Mouse (Mus musculus): ENCODE measurements around the gene Ldlrad2. TPM values are rescaled to one million over a fixed set of nuclear protein-coding genes. Genes with fewer than 3 reads are reported as not detected.

The Ldlrad2 gene
- polyA plus RNA-seq, 1 experiment from 2014 or later = not detected

DNA sequence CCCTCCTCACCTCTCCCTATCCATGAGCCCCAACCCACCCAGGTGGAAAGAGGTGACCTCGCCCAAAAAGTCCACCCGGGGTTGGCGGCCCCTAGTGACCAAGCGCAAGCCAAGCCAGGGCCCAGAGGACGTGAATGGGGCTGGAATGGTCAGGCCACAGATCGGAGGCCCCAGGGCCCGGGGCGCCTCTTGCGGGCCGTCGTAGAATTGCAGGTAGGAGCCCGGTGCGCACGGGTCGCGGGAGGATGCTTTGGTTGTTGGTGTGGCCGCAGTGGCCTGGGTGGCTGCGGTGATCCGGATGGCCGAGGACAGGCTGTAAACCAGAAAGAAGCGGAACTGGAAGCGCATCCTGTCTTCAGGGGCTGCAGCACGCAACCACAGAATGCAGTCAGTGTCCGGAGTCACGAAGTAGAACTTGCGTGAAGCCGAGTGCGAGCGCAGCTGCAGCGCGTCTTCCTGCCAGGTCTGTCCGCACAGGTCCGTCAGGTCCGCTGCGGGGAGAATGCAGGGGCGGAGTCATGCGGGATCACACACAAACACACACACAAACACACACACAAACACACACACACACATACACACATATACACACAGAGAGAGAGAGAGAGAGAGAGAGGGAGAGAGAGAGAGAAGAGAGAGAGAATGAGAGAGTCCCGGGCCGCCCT is 3.9 kb upstream of the Ldlrad2 start:
- no peak for ATAC-seq (ENCODE audit: insufficient read depth, low FRiP score, low TSS enrichment)
- peaks cover 5% of the 10 kb centered on the region; the same call in 1 of the 2 replicates for H3K27me3 ChIP-seq (ENCODE audit: control insufficient read depth, insufficient read depth, low read length)
- H3K4me1 ChIP-seq (ENCODE audit: control insufficient read depth, insufficient read depth, low read length) = no peaks in the 10 kb centered on the region
- no peaks in the 10 kb centered on the region for H3K36me3 ChIP-seq (ENCODE audit: control insufficient read depth, insufficient read depth, low read length)
- peak overlapping the region; percentile 29 for H3K4me3 ChIP-seq (ENCODE audit: low read depth, low read length)
- H3K27ac ChIP-seq (ENCODE audit: low read depth, low read length) = no peak overlapping the region
- peak overlapping the region; percentile 65 for H3K4me2 ChIP-seq (ENCODE audit: low read depth)
- H3K9me3 ChIP-seq (ENCODE audit: control insufficient read depth, low read length) = no peaks in the 10 kb centered on the region
- DNase-seq (ENCODE audit: low spot score) = peak; percentile 77
- 5% methylated on average over 39 of the region's 39 CpGs for whole genome bisulfite sequencing
- peak overlapping the region; percentile 32; the same call in 1 of the 2 replicates for H3K9ac ChIP-seq (ENCODE audit: low read length)

DNA sequence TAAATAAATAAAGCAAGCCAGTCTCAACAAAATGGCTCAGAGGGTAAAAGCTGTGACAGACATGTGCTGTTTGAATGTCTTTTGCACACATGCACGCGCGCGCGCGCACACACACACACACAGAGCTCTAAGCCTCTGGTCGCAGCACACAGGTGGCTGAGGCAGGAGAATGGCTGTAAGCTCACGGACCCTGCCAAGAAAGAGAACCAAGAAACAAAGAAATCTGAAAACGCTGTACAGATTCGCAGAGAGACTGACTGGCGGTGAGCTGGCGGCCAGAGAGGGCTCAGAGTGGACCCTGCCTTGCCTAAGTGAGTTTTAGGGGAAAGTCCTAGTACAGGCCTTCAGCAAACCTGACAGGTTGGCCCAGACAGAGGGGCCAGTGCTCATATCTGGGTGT is 3.1 kb upstream of the Ldlrad2 start:
- DNase-seq (ENCODE audit: low spot score) (no peak), ATAC-seq (ENCODE audit: insufficient read depth, low FRiP score, low TSS enrichment) (no peak)
- H3K9ac ChIP-seq (ENCODE audit: low read length) = no peak overlapping the region
- no peaks in the 10 kb centered on the region for H3K36me3 ChIP-seq (ENCODE audit: control insufficient read depth, insufficient read depth, low read length)
- H3K4me3 ChIP-seq (ENCODE audit: low read depth, low read length) = no peak overlapping the region
- no peaks in the 10 kb centered on the region for H3K9me3 ChIP-seq (ENCODE audit: control insufficient read depth, low read length)
- H3K27me3 ChIP-seq (ENCODE audit: control insufficient read depth, insufficient read depth, low read length) = peaks cover 5% of the 10 kb centered on the region; the same call in 1 of the 2 replicates
- H3K4me1 ChIP-seq (ENCODE audit: control insufficient read depth, insufficient read depth, low read length) = no peaks in the 10 kb centered on the region
- no peak overlapping the region for H3K4me2 ChIP-seq (ENCODE audit: low read depth)
- H3K27ac ChIP-seq (ENCODE audit: low read depth, low read length) = no peak overlapping the region
- 97% methylated on average over 12 of the region's 12 CpGs for WGBS

DNA sequence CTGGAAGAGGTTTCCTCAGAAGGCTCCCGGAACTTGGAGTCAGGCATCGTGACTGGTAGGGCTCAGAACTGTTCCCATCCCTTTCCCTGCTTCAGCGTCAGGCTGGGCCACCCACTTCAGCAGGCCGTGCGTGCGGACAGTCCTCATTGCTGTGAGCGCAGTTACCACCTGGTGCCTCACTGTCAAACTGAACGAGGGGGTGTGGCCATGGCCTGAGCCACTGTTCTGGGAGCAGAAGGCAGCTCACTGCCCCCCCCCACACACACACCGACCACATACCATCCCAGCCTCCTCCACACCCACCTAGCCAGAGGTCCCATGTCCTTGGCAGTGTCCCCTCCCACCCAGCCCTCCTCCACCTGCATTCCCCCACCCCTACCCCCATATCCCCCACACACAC is 4.5 kb downstream of the Ldlrad2 start:
- DNase-seq (ENCODE audit: low spot score) (no peak), ATAC-seq (ENCODE audit: insufficient read depth, low FRiP score, low TSS enrichment) (no peak)
- Histone ChIP-seq H3K27me3 (ENCODE audit: control insufficient read depth, insufficient read depth, low read length) (no peaks in the 10 kb centered on the region), H3K4me1 (ENCODE audit: control insufficient read depth, insufficient read depth, low read length) (no peaks in the 10 kb centered on the region), H3K9me3 (ENCODE audit: control insufficient read depth, low read length) (no peaks in the 10 kb centered on the region), H3K36me3 (ENCODE audit: control insufficient read depth, insufficient read depth, low read length) (0 out of 2 replicates have a peak, but pooled peaks cover 2% of the 10 kb centered on the region), H3K9ac (ENCODE audit: low read length) (no peak overlapping the region), H3K4me2 (ENCODE audit: low read depth) (no peak overlapping the region), H3K27ac (ENCODE audit: low read depth, low read length) (no peak overlapping the region), H3K4me3 (ENCODE audit: low read depth, low read length) (no peak overlapping the region)
- WGBS = 78% methylated on average over 9 of the region's 9 CpGs

DNA sequence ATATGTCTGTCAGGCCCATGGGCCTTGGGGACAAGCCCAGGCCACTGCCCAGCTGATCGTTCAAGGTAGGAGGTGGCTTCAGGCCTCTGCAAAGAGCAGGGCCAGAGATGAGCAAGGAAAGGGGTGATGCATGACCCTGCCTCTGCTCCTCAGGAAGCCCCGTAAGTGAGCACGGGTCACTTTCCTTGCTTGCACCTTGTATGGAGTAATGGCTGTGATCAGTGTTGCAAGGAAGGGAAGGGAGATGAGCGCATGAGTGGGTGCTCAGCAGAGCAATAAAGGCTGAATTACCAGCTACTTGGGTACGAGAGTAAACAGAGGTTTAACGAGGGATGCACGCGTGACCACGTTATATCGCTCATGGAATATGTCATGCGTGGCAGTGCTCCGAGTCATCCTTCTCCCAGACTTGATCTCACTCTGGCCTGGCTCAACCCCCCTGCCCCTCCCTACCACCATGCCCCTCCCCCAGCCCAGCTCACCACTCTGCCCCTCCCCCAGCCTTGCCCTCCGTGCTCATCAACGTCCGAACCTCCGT is 17.6 kb downstream of the Ldlrad2 start:
- DNase-seq (ENCODE audit: low spot score) (no peak), ATAC-seq (ENCODE audit: insufficient read depth, low FRiP score, low TSS enrichment) (no peak)
- Histone ChIP-seq H3K27me3 (ENCODE audit: control insufficient read depth, insufficient read depth, low read length) (no peaks in the 10 kb centered on the region), H3K4me2 (ENCODE audit: low read depth) (no peak overlapping the region), H3K9ac (ENCODE audit: low read length) (no peak overlapping the region), H3K9me3 (ENCODE audit: control insufficient read depth, low read length) (no peaks in the 10 kb centered on the region), H3K36me3 (ENCODE audit: control insufficient read depth, insufficient read depth, low read length) (peaks cover 7% of the 10 kb centered on the region), H3K4me1 (ENCODE audit: control insufficient read depth, insufficient read depth, low read length) (no peaks in the 10 kb centered on the region), H3K4me3 (ENCODE audit: low read depth, low read length) (no peak overlapping the region), H3K27ac (ENCODE audit: low read depth, low read length) (no peak overlapping the region)
- 90% methylated on average over 16 of the region's 16 CpGs for WGBS

DNA sequence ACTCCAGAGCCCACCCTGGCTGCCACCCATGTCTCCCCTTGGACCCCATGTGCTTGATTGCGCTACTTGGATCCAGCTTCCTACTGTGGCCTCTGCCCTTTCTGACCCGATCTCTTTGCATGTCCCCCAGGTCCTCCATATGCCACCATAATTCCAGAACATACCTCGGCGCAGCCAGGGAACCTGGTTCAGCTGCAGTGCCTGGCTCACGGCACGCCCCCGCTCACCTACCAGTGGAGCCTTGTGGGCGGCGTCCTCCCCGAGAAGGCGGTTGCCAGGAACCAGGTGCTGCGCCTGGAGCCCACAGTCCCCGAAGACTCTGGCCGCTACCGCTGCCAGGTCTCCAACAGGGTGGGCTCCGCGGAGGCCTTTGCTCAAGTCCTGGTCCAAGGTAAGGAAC is 20.9 kb downstream of the Ldlrad2 start:
- no peak overlapping the region for H3K4me2 ChIP-seq (ENCODE audit: low read depth)
- H3K27ac ChIP-seq (ENCODE audit: low read depth, low read length) = no peak overlapping the region
- no peak for ATAC-seq (ENCODE audit: insufficient read depth, low FRiP score, low TSS enrichment)
- H3K9me3 ChIP-seq (ENCODE audit: control insufficient read depth, low read length) = no peaks in the 10 kb centered on the region
- H3K36me3 ChIP-seq (ENCODE audit: control insufficient read depth, insufficient read depth, low read length) = peaks cover 10% of the 10 kb centered on the region
- H3K9ac ChIP-seq (ENCODE audit: low read length) = no peak overlapping the region
- no peaks in the 10 kb centered on the region for H3K27me3 ChIP-seq (ENCODE audit: control insufficient read depth, insufficient read depth, low read length)
- no peak overlapping the region for H3K4me3 ChIP-seq (ENCODE audit: low read depth, low read length)
- no peaks in the 10 kb centered on the region for H3K4me1 ChIP-seq (ENCODE audit: control insufficient read depth, insufficient read depth, low read length)
- WGBS = 94% methylated on average over 17 of the region's 17 CpGs
- DNase-seq (ENCODE audit: low spot score) = no peak

DNA sequence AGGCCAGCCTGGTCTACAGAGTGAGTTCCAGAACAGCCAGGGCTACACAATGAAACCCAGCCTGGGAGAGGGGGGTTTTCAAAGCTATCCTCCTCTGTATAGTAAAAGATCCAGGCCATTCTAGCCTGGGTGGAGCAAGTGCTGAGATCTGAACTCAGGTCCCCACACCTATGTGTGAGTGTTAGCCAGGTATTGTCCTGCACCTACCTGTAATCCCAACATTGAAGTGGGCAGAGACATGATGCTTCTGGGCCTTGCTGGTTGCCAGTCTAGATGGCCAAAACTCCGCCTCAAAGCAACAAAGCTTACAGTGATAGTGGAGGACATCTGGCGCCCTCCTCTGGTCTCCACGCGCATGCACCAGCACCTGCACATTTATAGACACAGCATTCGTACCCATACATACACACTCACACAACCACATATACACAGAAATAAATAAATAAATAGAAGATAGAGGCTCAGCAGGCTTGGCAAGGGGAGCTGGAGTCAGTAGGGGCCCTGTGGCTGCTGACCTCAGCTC is 28.3 kb downstream of the Ldlrad2 start:
- H3K27me3 ChIP-seq (ENCODE audit: control insufficient read depth, insufficient read depth, low read length) = no peaks in the 10 kb centered on the region
- H3K4me3 ChIP-seq (ENCODE audit: low read depth, low read length) = no peak overlapping the region
- WGBS = 61% methylated on average over 5 of the region's 5 CpGs
- peak; percentile 66 for DNase-seq (ENCODE audit: low spot score)
- no peaks in the 10 kb centered on the region for H3K9me3 ChIP-seq (ENCODE audit: control insufficient read depth, low read length)
- ATAC-seq (ENCODE audit: insufficient read depth, low FRiP score, low TSS enrichment) = no peak
- no peak overlapping the region for H3K4me2 ChIP-seq (ENCODE audit: low read depth)
- no peak overlapping the region for H3K9ac ChIP-seq (ENCODE audit: low read length)
- no peaks in the 10 kb centered on the region for H3K4me1 ChIP-seq (ENCODE audit: control insufficient read depth, insufficient read depth, low read length)
- no peak overlapping the region for H3K27ac ChIP-seq (ENCODE audit: low read depth, low read length)
- peaks cover 8% of the 10 kb centered on the region for H3K36me3 ChIP-seq (ENCODE audit: control insufficient read depth, insufficient read depth, low read length)

DNA sequence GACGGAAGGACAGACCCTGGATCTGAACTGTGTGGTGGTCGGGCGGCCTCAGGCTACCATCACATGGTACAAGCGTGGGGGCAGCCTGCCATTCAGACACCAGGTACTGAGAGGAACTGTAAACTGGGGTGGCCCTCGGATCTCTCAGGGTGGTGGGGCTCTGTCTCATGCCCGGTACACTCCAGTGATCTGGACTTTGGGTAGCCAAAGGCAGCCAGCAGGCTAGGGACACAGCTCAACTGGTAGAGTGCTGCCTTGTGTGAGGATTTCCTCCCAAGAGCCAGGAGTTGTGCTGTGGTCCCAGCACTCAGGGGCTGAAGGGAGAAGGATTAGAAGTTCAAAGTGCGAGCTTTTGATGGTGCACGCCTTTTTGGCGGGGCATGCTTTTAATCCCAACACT is 28.8 kb downstream of the Ldlrad2 start:
- no peaks in the 10 kb centered on the region for H3K4me1 ChIP-seq (ENCODE audit: control insufficient read depth, insufficient read depth, low read length)
- H3K36me3 ChIP-seq (ENCODE audit: control insufficient read depth, insufficient read depth, low read length) = peaks cover 6% of the 10 kb centered on the region
- H3K27me3 ChIP-seq (ENCODE audit: control insufficient read depth, insufficient read depth, low read length) = no peaks in the 10 kb centered on the region
- H3K4me2 ChIP-seq (ENCODE audit: low read depth) = no peak overlapping the region
- WGBS = 92% methylated on average over 9 of the region's 9 CpGs
- DNase-seq (ENCODE audit: low spot score) (no peak), ATAC-seq (ENCODE audit: insufficient read depth, low FRiP score, low TSS enrichment) (no peak)
- no peaks in the 10 kb centered on the region for H3K9me3 ChIP-seq (ENCODE audit: control insufficient read depth, low read length)
- no peak overlapping the region for H3K4me3 ChIP-seq (ENCODE audit: low read depth, low read length)
- no peak overlapping the region for H3K27ac ChIP-seq (ENCODE audit: low read depth, low read length)
- no peak overlapping the region for H3K9ac ChIP-seq (ENCODE audit: low read length)

DNA sequence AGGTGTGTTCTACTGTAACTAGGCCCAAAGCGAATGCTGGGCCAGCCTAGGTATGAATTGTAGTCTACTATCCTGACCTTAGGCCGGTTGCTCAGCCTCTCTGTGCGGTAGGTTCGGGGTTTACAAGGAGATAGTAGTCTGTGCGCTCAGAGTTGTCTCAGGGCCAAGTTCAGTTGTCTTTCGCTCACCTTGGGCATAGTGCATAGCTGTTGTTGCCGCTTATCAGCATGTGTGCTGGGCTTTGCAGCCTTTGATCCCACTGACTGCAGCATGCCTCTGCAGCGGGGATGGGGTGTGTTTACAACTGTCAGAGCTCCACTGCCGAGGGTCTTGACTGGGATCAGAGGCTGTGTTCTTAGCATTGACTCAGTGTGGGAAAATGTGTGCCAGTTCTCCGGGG is 31.4 kb downstream of the Ldlrad2 start:
- ATAC-seq (ENCODE audit: insufficient read depth, low FRiP score, low TSS enrichment) (no peak), DNase-seq (ENCODE audit: low spot score) (no peak)
- Histone ChIP-seq H3K9me3 (ENCODE audit: control insufficient read depth, low read length) (no peaks in the 10 kb centered on the region), H3K27me3 (ENCODE audit: control insufficient read depth, insufficient read depth, low read length) (no peaks in the 10 kb centered on the region), H3K36me3 (ENCODE audit: control insufficient read depth, insufficient read depth, low read length) (peaks cover 4% of the 10 kb centered on the region), H3K9ac (ENCODE audit: low read length) (no peak overlapping the region), H3K4me3 (ENCODE audit: low read depth, low read length) (no peak overlapping the region), H3K27ac (ENCODE audit: low read depth, low read length) (no peak overlapping the region), H3K4me2 (ENCODE audit: low read depth) (no peak overlapping the region), H3K4me1 (ENCODE audit: control insufficient read depth, insufficient read depth, low read length) (no peaks in the 10 kb centered on the region)
- 90% methylated on average over 10 of the region's 10 CpGs for WGBS

DNA sequence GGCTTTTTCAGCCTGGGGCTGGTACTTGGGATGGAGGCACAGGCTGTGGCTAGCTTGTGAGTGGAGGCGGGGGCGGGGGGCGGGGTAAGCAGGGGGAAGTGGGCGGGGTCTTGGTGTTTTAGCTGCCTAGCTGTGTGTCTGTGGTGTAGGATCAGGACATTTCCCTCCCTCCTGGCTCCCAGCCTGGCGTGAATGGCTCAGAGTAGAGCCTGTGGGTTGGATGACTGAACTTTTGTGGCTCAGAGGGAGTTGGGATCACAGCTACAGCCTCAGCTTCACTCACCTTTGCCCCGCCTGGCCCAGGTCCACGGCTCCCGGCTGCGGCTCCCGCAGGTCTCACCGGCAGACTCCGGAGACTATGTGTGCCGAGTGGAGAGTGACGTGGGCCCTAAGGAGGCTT is 34.0 kb downstream of the Ldlrad2 start:
- H3K4me3 ChIP-seq (ENCODE audit: low read depth, low read length) = no peak overlapping the region
- no peak overlapping the region for H3K27ac ChIP-seq (ENCODE audit: low read depth, low read length)
- ATAC-seq (ENCODE audit: insufficient read depth, low FRiP score, low TSS enrichment) = no peak
- 78% methylated on average over 14 of the region's 14 CpGs for WGBS
- H3K9ac ChIP-seq (ENCODE audit: low read length) = no peak overlapping the region
- H3K27me3 ChIP-seq (ENCODE audit: control insufficient read depth, insufficient read depth, low read length) = no peaks in the 10 kb centered on the region
- no peak for DNase-seq (ENCODE audit: low spot score)
- no peaks in the 10 kb centered on the region for H3K4me1 ChIP-seq (ENCODE audit: control insufficient read depth, insufficient read depth, low read length)
- no peaks in the 10 kb centered on the region for H3K9me3 ChIP-seq (ENCODE audit: control insufficient read depth, low read length)
- peaks cover 2% of the 10 kb centered on the region for H3K36me3 ChIP-seq (ENCODE audit: control insufficient read depth, insufficient read depth, low read length)
- no peak overlapping the region for H3K4me2 ChIP-seq (ENCODE audit: low read depth)

All from neural tube, embryonic 11.5 days (tissue).